Mouse (Mus musculus) thymus, adult 2 months (tissue): ENCODE data around the gene Med11. TPM values are rescaled to one million over a fixed set of nuclear protein-coding genes. Genes with fewer than 3 reads are reported as not detected.
A peak's percentile ranks its signal among the peaks of the same experiment; 100 is the strongest.
"Not testable (repeated sequence)": the region's sequence is repeated elsewhere in the genome, so short reads cannot be mapped to it uniquely, and the experiment has no call there.

Experiments used
- DNase-seq: peaks from one replicate; pipeline ENCODE4 v3.0.0; 2021
- H3K27ac ChIP-seq: fragments of 200-500 bp; 2 replicates; pipeline ENCODE4 v1.5.1; 2012; ENCODE audit warnings: low read length, control low read depth; ENCODE audit not compliant: control insufficient read depth, insufficient read depth
- H3K27me3 ChIP-seq: fragments of 200-500 bp; 2 replicates; pipeline ENCODE4 v1.6.1; 2012; ENCODE audit warnings: mild to moderate bottlenecking, low read length, moderate library complexity, mixed read lengths; ENCODE audit not compliant: control insufficient read depth, insufficient read depth
- H3K36me3 ChIP-seq: fragments of 200-500 bp; 2 replicates; pipeline ENCODE4 v1.6.1; 2012; ENCODE audit warnings: mild to moderate bottlenecking, low read length, moderate library complexity; ENCODE audit not compliant: control insufficient read depth, insufficient read depth
- H3K4me1 ChIP-seq: fragments of 200-500 bp; replicated peaks from 2 replicates; pipeline ENCODE4 v1.6.1; 2012; ENCODE audit warnings: low read length; ENCODE audit not compliant: control insufficient read depth, insufficient read depth
- H3K4me3 ChIP-seq: fragments of 200-500 bp; 2 replicates; pipeline ENCODE4 v1.5.1; 2012; ENCODE audit warnings: mild to moderate bottlenecking, low read length, control low read depth, moderate library complexity; ENCODE audit not compliant: control insufficient read depth, insufficient read depth
- CTCF ChIP-seq: fragments of 200-500 bp; IDR thresholded peaks from 2 replicates; pipeline ENCODE4 v1.5.1; 2012; ENCODE audit warnings: mild to moderate bottlenecking, control low read depth, low read length, moderate library complexity, borderline replicate concordance; ENCODE audit not compliant: control insufficient read depth, poor library complexity, insufficient read depth; ENCODE audit errors: extremely low read depth
- POLR2A ChIP-seq: fragments of 200-500 bp; IDR thresholded peaks from 2 replicates; pipeline ENCODE4 v1.6.1; 2012; ENCODE audit warnings: mild to moderate bottlenecking, low read length, control low read depth, moderate library complexity; ENCODE audit not compliant: control insufficient read depth, poor library complexity, insufficient read depth; ENCODE audit errors: extremely low read depth
- WGBS: fragments of 180-500 bp; shearing (Covaris S2); methylation state at CpG from one replicate; pipeline ENCODE4 v1.1.7; 2018; 5-methylcytosine and 5-hydroxymethylcytosine counted together
- polyA plus RNA-seq: library from polyadenylated mRNA; depleted of rRNA; stranded (reverse); fragments of >200 nt; gene quantifications from 2 replicates; pipeline ENCODE4 v1.2.3, GENCODE M21; 2012

Gene Med11
- polyA plus RNA-seq, 1 experiment: 34.8 TPM

GRCm38 (mm10) chr11:70419486-70419885 is 32.2 kb upstream of the Med11 start:
- Histone ChIP-seq H3K36me3 (no peaks in the 10 kb centered on the region), H3K27ac (no peak overlapping the region), H3K27me3 (no peaks in the 10 kb centered on the region), H3K4me1 (no peaks in the 10 kb centered on the region), H3K4me3 (no peak overlapping the region)
- no peak for TF ChIP-seq POLR2A
- WGBS: 84% methylated on average over 5 of the region's 5 CpGs
- no peak for DNase-seq

DNA sequence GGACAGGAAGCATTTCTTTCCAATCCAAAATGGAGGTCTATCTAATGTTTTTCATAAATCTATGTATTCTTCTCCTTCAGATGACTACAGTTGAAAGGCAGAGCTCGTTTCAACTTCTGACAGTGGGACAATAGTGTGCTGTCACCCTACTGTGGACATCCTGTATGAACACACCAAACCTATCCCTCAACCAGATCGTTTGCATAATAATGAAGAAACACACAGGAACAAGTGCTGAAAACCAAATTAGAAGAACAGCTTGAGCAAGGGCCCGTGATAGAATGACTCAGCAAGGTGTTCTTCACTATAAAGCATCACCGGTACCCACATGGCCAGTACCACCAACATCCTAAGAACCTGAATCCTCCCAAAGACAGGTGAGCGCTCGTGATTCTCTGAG is 25.1 kb upstream of the Med11 start:
- H3K4me3 ChIP-seq, H3K4me1 ChIP-seq, DNase-seq, H3K27ac ChIP-seq, H3K36me3 ChIP-seq, H3K27me3 ChIP-seq: not testable (repeated sequence)
- 74% methylated on average over 6 of the region's 6 CpGs for WGBS

GRCm38 (mm10) chr11:70431574-70431973 is 20.1 kb upstream of the Med11 start:
- Histone ChIP-seq H3K27me3 (no peaks in the 10 kb centered on the region), H3K4me3 (no peak overlapping the region), H3K27ac (no peak overlapping the region), H3K36me3 (peaks cover 5% of the 10 kb centered on the region), H3K4me1 (peaks cover 36% of the 10 kb centered on the region)
- DNase-seq: no peak
- no peak for TF ChIP-seq POLR2A
- TF ChIP-seq CTCF: no peak
- WGBS: 60% methylated on average over 5 of the region's 5 CpGs

DNA sequence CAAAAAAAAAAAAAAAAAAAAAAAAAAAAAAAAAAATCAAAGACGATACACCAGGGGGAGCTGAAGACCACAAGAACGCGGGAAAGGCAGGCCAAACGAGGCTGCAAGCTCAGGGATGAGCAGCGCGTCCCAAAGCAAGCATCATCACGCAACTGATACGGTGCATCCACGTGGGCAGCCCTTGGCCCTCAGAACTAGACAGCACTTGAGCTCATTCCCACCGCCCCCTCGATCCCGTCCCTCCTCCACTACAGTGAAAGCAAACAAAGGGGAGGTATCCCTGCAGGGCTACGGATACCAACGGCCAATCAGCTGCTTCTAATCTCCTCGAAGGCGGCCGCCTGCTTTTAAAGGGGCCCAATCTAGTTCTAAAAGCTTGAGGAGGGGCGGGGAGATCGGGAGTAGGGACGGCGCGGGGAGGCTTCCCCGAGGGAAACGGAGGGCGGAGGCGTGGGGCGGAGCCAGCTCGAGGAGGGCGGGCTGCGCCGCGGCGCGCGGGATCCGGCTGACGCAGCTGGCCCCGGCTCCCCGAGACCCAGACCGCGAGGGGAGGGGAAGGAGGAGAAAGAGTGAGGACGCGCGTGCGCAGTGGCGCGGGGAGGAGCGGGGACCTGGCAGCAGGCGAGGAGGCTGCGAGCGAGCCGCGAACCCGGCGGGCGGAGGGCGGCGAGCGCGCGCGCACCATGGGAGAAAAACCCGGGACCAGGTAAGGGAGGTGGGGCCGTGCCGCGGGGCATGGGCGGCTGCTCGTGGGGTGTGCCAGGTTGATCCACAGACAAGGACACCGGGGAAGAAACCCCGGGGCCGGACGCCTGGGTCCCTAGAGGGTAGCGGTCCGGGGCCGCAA is 19.4 kb upstream of the Med11 start, which contains the start of gene Arrb2:
Gene Arrb2, plus strand, starts transcription at position 588 of the 847 bp plus-strand sequence.
- H3K4me1 ChIP-seq: peaks cover 43% of the 10 kb centered on the region
- no peaks in the 10 kb centered on the region for H3K27me3 ChIP-seq
- H3K36me3 ChIP-seq: peaks cover 8% of the 10 kb centered on the region
- peak within 1 kb of the TSS; percentile 81 for H3K27ac ChIP-seq
- under 1% methylated on average over 75 of the region's 75 CpGs for WGBS
- DNase-seq: peak; percentile 99
- H3K4me3 ChIP-seq: peak within 1 kb of the TSS; percentile 70
- peak; percentile 90 for TF ChIP-seq POLR2A
- TF ChIP-seq CTCF: no peak; the same call in 1 of the 2 replicates

GRCm38 (mm10) chr11:70432895-70433568 is 18.7 kb upstream of the Med11 start:
- TF ChIP-seq POLR2A: no peak
- no peak for TF ChIP-seq CTCF
- Histone ChIP-seq H3K4me3 (peak overlapping the region; percentile 70), H3K36me3 (peaks cover 13% of the 10 kb centered on the region), H3K27ac (peak overlapping the region; percentile 42), H3K4me1 (peaks cover 49% of the 10 kb centered on the region), H3K27me3 (no peaks in the 10 kb centered on the region)
- peak; percentile 32 for DNase-seq
- under 1% methylated on average over 15 of the region's 15 CpGs for WGBS

- Histone ChIP-seq H3K27ac (peak overlapping the region; percentile 30; the same call in 1 of the 2 replicates), H3K27me3 (no peaks in the 10 kb centered on the region), H3K4me1 (peaks cover 51% of the 10 kb centered on the region), H3K36me3 (peaks cover 19% of the 10 kb centered on the region), H3K4me3 (peak overlapping the region; percentile 70; the same call in 1 of the 2 replicates)
- no peak for DNase-seq
- 7% methylated on average over 1 of the region's 1 CpGs for WGBS
- TF ChIP-seq POLR2A: no peak
- TF ChIP-seq CTCF: no peak
Observed at GRCm38 (mm10) chr11:70433569-70433943, 18.2 kb upstream of the Med11 start.

DNA sequence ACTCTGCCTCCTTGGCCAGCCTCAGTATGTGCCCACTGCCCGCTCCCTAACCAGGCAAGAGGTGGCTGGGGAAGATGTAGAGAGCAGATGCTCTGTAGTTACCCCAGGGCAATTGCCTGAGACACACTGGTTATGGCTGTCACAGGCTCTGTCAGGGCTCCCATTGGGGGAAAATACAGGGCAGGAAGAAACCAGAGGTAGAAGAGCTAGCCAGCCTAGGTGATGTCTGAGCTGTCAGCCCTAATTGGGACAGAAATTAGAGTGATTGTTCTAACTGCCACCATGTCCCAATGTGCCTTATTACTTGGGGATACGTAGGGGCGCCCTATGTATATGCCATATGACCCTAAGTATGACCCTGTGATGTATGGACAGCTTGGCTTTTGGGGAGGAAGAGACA is 17.8 kb upstream of the Med11 start:
- Histone ChIP-seq H3K27me3 (no peaks in the 10 kb centered on the region), H3K4me1 (peaks cover 51% of the 10 kb centered on the region), H3K27ac (peak overlapping the region; percentile 16; the same call in 1 of the 2 replicates), H3K36me3 (peaks cover 22% of the 10 kb centered on the region), H3K4me3 (peak overlapping the region; percentile 70)
- WGBS: 77% methylated on average over 3 of the region's 3 CpGs
- no peak for TF ChIP-seq POLR2A
- TF ChIP-seq CTCF: no peak
- no peak for DNase-seq
